Mouse (Mus musculus) monocyte, adult 5-6 weeks (primary cell): ENCODE measurements around the gene Ppp4c. TPM values are rescaled to one million over a fixed set of nuclear protein-coding genes. Genes with fewer than 3 reads are reported as not detected.

ENCODE experiments used
- ATAC-seq: fragments of 153-309, 156-312 bp; replicated peaks from 2 replicates; pipeline ENCODE4 v1.8.0; 2017; ENCODE audit warnings: mild to moderate bottlenecking; ENCODE audit not compliant: low TSS enrichment, insufficient number of reproducible peaks, severe bottlenecking, poor library complexity, low FRiP score
- total RNA-seq: library from RNA; stranded (forward); fragments of 200-1000, 200-491, 200-594 nt; gene quantifications from 3 replicates; pipeline ENCODE4 v1.2.3, GENCODE M21; 2017

Gene Ppp4c
- total RNA-seq, 1 experiment from 2014 or later, result 235 TPM

DNA sequence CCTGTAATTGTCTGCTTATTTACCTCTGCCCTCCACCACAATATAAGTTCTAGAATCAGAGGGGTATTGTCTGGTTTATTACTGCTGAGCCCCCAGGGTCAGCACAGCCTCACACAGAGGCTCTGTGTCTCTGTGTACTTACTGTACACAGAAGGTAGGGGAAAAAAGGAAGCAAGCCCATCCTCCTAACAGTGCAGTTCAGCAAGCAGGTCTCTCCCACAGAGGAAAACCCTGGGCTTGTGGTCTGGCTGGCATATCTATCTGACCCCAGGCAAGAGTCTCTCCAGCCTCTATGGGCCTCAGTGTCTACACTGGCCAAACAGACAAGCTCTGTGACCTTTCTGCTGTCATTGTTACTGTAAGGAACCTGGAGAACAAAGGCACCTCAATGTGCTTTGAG, 11.5 kb upstream of the Ppp4c start:
- ATAC-seq, result no peak

DNA sequence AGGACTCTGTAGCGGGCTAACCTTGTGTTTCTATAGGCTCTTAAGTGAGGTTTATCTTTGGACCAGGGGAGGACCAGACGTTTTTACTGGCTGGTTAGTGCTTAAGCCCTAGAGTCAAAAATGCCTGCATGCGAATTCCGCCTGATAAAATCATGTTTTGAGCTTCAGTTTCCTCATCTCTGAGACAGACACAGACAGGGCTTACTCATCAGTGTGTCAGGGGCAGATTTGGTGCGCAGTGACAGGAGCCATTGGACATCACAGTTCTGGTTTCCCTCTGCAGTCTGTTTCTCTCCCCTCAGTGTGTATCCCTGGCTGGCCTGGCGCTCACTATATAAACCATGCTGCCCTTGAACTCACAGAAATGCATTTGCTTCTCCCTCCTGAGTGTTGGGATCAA, 10.9 kb upstream of the Ppp4c start:
- no peak for ATAC-seq

DNA sequence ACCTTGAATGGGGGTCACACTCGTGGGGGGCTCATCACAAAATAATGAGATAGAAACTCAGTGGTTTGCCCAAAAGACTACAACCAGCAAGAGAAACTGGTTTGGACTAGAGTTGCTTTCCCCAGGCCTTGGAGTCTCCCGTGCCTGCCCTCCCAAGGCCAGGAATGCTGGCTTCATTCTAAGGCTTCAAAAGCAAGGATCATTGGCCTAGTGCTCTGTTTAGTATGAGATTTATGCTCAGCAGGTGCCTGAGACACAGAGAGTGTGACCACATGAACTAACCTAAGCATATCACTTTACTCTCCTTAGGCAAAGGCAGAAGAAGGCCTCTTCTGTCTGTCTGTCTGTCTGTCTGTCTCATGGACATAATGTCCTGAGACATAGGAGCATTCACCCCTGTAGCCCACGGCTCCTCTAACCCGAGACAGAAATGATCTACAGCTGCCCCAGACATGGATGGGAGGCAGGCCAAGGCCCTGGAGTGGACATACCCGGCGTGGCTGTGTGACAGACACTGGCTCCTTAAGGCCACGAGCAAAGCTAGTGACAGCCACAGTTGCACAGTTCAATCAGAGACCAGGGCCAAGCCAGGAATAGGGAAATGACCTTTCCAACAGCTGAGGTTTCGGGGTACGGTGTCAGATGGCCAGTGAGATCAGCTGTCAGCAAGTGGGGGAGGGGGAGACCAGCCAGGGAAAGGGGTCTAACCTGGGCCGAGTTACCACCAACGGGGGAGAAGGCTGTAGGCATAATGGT, 10.0 kb upstream of the Ppp4c start:
- no peak for ATAC-seq

DNA sequence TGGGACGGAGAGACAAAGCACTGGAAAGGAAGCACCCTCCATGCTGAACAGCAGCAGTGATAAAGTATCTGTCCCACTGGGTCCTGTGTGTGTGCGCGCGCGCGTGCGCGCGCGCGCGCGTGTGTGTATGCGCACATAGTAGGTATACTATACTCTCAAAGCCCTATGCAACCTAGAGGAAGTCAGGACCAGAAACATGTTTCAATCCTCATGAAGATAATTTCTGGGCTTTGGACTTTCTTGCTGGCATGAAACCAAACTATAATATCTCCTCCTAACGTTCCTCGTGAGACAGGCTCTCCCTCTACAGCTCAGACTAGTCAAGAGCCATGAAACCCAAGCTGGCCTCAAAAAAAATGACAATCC, 8.7 kb upstream of the Ppp4c start:
- no peak for ATAC-seq

DNA sequence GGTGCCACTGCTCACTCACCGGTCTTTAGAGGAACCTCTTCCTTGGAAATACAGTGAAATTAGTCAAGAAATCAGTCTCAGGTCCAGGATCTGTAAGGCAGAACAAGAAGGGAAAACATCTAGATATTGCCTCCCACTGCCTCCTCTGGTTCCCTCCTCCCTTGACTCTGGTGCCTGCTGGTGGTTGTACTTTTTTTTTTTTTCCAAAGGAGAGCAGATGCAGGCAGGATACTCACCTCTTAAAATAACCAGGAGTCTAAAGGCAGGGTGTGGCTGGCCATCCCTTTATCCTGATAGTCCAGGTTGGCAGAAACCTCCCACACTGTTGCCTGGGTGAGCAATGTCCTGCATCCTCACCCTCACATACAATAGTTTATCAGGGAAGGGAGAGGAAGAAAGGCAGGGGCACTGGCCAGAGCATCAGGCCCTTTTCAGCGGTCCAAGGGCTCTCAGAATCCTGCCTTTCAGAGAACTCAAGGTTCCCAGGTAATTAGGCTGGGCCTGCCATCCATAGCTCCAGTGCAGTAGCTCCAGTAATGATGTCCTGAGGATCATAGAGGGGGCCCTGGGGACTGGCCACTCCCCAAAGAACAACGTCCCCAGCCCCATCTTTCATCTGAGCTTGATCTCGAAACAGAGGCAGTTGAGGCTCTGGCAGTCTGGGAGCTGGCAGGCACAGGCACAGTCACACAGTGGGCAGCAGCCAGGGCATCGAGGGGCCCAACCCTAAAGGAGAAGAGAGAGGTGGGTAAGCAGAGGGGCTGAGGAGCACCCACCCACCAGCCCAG, 8.2 kb upstream of the Ppp4c start:
- no peak for ATAC-seq

DNA sequence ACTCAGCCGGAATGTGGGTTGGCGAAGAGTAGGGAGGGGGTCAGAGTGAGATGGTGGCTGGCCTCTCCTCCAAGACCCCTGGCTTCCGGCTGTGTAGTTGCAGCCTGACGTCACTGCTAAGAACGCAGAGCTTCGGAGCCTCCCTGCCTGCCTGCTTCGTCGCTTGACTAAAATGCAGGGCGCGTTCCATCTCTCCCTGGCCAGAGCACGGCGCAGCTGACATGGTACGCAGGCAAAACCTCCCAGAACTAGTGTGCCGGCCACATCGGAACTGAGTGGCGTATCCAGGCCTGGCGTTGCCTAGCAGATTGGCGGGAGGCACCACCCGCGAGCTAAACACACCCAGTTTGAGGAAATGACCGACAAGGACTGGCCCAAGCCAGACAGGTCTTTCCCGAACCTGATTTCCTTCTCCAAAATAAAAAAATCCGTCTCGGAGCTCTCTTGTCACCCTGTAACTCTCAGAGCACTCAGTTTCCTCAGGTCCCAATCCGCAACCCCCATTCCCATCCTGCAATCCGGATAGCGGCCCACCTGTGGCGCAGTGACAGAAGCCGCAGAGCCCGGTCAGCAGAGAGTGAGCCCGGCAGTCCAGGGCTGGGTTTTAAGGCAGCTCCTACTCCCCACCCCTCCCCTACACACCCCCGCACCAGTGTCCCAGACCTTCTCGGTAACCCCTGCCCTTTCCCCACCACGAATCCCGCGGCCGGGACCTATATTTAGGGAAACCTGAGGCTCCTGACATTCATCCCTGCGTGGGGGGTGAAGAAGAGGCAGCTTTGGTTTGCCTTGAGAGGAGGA, 7.4 kb upstream of the Ppp4c start:
- peak; percentile 55 for ATAC-seq

DNA sequence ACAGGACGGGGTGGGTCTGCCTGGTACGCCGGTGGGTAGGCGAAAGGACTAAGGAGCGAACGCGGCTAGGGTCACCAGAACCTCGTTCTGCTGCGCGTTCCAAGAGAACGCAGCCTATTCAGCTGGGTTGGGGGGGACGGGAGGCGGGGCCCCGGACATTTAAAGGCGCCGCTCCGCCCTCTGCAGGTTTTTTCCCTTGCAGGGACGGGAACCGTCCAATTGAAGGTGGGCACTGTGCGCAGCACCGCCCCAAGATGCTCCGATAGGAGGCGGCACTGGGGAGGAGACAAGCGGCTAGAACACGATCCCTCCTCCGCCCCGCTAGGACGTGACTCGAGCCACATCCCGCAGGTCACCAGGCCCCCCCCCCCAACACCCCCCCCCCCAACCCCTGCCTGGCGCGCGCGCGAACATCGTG, 6.8 kb upstream of the Ppp4c start:
- peak; percentile 80 for ATAC-seq

DNA sequence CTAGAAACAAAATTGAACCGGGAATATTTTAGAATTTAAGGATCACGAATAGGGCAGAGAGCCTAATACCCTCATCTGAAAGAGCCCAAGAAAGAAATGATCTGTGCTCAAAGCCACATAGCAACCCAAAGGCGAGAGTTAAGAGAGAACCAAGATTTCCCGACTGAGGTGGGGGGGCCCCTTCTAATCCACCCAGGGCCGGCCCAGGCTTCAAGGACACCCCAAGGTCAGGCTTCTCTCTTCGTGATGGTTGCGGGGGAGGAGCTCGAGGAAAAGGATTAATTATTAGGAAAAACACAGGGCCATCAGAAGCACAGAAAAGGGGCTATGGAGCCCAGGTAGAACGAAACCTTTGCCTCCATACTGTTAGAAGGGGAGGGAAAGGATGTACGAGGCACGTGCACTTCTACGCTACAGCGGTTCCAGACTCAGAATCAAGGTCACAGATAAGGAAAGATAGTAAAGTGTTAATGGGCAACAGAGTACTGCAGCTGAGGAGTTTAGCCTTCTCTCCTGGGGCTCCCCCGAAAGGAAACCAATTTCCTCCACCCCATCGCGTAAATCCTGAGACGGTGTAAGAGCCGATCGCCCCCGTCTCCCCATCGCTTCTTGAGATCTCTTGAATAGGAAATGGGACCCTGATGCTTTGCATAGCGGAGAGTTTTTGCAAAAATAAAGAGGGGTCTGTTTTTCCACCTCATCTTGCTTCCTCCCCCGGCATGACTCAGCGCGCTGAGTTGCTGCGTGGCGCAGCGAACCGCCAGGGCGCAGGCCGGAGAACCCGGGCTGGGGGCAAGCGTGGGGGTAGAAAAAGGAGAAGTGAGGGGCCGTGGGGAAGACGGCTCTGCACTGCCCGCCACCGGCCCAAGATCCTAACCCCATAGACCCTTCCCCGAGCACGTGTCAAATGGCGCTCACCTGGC, 6.1 kb upstream of the Ppp4c start:
- no peak; the same call in none of the 2 replicates for ATAC-seq

DNA sequence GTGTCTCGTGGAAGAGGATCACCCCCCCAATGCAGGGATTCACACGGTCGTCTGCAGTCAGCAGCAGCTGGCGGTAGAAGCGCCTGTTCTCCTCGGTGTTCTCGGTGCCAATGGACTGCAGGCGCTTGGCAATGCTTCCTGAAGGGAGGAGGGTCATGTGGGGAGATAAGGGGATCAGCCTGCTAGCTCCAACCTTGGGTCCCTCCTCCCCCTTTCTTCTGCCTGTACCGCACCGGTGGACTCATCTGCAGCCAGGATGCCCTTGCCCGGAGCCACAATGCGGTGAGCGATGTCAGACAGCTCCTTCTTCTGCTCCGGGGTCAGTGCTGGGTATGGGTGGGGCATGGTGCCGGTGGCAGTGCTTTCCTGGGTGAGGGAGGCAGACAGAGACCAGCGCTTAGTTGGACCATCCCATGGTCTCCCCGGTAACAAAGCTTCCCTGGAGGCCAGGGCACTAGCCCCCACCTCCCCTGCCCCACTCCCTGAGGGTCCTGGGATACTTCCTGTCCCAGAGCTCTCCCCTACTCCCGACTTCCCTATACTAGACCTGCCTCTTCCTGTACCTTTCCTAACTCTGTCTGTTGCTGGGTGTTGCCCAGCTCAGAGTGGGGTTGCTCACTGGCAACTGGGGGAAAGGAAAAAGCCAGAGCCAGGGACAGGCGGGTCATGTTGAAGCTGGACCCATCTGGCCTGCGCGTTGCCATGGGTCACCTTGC, 5.3 kb upstream of the Ppp4c start, which contains the start of gene Fam57b:
TSS of gene Fam57b (plus strand) at position 258 of the 716 bp plus-strand sequence.
- no peak for ATAC-seq

DNA sequence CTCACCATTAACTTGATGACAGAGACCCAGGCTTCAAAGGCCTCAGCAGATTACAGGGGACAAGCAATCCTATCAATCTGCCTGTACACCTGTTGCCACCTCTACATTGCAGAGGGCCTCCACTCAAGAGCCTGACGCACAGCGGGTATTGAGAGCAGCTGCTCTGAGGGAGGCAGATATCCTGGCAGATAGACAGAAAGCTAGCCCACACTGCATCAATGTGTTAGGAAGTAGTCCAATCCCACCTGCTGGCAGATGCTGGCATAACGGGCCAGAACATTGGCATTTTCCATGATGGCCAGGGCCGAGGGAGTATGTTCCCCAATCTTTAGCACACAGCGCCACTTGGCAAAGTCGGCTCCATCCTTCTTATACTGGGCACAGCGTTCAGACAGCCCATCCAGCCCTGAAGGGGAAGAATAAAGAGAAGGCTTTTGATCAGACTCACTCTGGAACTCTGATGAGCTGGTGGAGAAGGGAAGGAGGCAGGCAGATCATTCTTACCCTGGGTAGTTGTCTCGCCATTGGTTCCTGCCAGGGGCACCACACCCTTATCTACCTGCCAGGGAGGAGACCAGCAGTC, 4.1 kb upstream of the Ppp4c start:
- no peak for ATAC-seq

DNA sequence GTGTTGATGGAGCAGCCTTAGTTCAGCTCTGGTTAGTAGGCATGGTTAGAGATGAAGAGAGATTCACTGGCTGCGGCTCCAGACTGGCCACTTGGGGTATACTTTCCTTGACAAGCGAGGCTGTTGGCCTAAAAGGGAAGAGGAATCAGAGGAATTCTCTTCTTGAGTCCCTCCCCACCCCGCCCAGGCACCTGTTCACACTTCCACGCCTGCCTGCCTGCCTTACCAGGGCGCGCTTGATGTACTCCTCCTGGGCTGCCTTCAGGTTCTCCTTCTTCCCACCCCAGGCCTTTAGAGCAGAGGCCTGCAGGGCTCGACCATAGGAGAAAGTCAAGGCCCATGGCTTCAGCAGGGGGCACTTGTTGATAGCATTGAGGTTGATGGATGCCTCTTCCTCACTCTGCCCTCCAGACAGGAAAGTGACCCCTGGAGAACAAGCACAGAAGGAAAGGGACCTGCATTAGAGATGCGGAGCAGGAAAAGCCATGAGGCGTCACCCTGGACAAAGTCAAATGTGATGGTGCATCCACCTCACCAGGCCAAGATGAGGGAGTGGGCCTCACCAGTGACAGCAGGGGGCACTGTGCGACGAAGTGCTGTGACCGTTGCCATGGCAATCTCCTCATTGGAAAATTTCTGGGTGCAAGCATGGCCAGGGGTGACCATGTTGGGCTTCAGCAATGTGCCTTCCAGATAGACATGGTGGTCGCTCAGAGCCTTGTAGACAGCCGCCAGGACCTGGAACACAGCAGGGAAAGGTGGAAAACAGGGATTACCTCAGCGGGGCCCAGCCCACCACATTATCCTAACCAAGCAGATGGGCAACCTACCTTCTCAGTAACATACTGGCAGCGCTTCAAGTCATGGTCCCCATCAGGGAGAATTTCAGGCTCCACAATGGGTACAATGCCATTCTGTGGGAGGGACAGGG, 3.4 kb upstream of the Ppp4c start:
- no peak for ATAC-seq

DNA sequence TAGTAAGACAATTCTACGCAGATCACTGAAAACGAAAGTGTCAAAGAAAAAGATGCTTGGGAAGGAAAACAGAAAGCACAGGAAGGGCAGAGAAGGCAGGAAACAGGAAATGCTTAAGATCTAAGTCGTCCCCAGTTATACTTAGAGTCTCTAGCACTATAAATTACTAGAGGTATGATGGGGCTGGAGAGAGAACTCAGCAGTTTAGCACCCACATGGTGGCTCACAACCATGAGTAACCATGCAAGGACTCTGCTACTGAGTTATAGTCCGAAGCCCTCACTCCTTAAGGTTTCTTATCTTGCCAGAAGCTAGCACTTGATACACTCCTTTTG, 1.9 kb upstream of the Ppp4c start:
- no peak for ATAC-seq

DNA sequence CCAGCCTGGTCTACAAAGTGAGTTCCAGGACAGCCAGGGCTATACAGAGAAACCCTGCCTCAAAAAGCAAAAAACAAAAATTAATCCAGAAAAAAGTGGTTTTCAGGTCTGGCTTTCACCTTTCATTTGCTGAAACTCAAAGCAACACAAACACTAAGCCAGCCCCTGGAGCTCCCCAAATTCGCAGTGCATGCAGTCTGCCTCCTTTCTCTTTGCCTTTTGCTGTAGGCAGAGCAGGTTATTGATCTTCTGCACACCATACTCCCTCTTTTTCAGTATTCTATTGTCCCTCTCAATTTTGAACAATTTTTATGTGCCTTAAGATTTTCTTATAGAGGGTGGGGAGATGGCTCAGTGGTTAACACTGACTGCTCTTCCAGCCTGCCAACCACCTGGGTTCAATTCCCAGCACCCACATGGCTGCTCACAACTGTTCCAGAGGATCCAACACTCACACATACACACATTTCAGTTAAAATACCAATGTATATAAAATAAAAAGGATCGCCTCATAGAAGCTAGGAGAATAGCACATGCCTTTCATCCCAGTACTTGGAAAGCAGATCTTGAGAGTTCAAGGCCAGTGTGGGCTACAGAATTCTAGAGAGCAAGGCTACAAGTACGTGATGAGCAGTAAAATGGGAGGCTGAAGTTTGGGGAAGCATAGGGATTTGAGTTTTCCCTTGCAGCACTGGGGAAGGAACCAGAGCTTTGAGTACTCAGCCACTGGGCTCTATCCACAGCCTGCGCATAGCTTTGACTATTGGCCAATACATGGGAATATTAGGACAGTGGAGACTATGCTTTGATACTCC, 1.4 kb upstream of the Ppp4c start:
- no peak for ATAC-seq

DNA sequence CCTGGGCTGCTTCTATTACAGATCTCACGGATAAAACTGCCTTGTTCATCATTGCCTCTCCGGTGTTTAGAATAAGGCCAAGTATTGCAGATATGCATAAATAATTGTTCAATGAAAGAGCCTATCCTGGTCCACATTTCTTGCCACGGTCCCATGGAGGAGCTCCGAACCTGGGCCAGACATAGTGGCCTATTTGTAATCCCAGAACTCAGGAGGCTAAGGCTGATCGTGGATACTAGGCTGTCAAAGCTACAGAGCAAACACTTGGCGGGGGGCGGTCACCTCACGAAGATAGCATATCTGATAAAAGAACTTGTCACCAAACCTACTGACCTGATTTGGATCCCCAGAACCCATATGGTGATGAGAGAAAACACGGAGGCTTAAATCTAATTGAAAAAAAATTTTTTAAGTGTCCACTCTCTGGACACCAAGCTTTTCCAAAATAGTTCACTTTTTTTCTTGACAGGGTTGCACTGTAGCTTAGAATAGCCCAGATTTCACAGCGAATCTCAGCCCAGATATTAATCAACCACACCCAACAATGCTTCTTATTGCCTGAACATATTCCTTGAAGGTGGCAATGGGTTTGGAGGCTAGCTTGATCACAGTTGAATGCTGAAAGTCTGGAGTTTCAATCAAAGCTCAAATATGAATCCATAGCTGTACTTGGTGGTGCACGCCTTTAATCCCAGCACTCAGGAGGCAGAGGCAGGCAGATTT, 586 bp upstream of the Ppp4c start:
- ATAC-seq, result no peak

DNA sequence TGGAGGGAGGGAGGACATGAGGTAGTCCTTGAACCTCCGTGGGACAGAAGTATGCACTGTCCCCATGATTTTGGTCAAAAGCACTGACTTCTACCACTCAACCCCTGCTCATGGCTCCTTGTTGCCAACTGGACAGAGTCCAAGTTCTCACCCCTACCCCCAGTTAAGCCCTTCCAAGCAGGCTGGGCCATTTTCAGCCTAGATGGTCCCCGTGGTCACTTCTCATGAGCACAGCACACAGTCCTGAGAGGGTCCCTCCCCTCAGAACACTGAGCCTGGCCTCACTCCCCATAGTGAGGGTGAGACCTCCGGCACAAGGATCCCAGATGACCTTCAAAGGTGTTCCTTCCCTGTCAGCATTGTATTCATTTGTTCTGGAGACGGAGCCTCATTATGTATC, 3.2 kb downstream of the Ppp4c start:
- ATAC-seq, result no peak
